Mouse (Mus musculus): ENCODE measurements around the gene Dusp16. TPM values are rescaled to one million over a fixed set of nuclear protein-coding genes. Genes with fewer than 3 reads are reported as not detected.

Gene Dusp16
- total RNA-seq, 2 experiments from 2014 or later: 23.9 to 25.5 TPM

DNA sequence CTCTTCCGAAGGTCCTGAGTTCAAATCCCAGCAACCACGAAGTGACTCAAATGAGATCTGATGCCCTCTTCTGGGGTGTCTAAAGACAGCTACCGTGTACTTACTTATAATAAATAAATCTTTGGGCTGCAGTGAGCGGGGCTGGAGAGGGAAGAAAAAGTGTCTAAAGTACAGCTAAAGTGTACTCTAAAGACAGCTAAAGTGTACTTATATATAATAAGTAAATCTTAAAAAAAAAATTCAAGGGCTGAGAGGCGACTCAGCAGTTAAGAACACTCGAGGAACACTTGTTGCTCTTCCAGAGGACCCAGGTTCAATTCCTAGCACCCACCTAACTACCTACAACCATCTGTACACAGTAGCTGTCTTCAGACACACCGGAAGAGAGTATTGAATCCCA, 46.5 kb downstream of the Dusp16 start:
- DNase-seq (ENCODE audit: low spot score in 2 of 2): no peak

DNA sequence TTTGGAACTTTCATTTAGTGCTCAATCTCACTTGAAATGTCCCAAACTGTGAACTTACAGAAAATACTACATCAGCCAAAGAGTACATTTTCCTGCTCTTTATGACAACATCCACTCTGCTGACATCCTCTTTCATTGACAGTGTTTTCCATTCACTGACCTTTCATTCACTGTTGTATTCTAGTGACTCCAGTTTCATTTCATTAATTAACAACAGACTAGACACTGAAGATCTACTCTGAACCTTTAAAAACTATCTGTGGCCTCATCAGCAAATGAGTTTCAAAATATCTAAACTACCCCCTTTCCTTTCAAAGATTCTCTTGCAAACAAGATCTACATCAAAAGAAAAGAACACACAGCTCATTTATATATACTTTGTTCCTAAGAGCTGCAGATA, 48.9 kb downstream of the Dusp16 start:
- DNase-seq (ENCODE audit: low spot score in 2 of 2): no peak

DNA sequence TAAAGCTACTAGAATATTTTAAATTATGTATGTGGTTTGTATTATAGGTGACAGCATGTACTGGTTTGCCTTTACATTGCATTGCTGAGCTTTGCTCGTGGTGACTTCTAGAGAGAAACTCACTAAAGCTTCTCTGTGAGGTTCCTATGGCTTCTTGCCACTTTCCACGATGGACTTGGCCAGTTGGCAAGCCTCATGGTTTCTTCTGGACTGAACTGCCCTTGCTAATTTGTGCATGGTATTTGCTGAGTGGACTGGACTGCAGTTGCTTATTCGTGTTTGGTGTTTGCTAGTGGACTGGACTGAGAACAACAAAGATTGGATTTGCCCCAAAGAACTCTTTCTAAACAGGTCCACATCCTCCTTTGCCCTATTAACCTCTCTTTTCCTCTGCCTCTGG, 55.6 kb downstream of the Dusp16 start:
- DNase-seq (ENCODE audit: low spot score in 2 of 2): no peak

DNA sequence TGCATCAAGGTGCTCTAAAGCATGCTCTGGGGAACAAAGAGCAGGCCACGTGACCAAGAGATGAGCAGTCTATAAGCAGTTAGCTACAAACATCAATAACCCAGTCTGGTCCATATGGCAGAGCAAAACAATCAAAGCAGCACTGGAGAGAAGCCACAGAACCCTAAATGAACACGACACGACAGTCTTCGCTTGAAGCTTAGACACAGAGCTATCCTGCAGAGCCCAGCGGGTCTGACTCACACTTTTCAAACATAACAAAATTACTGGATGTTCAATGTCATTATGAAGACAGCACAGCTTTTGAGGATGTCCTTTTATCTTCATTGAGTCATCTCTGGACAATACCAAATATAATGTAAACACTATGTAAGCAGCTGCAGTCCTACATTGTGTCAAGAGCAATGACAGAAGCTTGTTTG, 58.6 kb downstream of the Dusp16 start:
- no peak for DNase-seq (ENCODE audit: low spot score in 2 of 2)

DNA sequence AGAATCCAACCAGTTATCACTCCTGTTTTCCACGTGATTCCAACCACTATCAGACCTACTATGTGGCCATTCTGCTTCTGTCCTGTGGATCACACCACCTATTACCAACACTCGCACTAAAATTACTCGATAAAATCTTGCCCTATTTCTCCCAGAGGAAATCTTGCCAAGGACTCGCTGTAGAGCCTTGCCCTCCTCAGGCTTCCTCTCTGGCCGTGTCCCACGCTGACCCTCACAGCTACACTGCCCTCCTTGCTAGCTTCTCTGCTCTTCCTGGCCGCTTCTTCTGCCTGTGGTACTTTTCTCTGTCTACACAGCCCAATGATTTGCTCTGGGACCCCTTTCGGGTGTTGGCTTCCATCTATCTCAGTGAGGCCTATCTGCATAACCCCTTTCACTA, 59.6 kb downstream of the Dusp16 start:
- no peak for DNase-seq (ENCODE audit: low spot score in 2 of 2)

DNA sequence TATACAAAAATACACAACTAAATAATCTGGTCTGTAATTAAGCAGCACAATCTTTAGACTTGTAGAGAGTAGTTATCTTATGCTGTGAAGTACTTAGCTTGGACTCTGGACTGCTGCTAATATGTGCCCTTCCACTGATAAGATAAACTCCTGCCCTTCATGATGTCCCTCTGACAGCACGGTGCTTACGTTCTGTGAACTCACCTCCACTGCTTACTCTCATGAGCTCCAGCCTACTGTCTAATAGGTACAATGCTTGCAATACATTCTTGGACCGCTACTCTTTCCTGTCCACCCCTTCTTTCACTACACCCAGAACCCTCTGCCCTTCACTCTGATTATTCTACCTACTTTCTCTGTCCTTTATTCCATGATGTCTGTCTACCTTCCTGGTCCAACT, 61.4 kb downstream of the Dusp16 start:
- no peak for DNase-seq (ENCODE audit: low spot score in 2 of 2)

DNA sequence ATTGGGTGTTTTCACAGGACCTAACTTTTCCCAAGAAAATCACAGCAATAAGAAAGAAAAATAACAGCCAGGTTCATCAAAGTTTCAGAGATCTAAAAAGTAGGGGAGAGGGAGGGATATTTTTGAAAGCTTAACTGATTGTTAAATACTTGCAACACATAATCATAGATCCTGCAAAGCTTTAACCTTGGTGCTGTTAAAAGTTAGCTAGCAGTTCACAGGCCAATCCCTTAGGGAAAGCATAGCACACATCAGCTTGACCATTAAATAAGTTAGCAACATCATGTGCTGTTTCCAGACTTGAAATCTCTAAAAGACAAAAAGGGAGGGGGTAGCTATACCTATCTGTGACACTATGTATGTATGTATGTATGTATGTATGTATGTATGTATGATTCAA, 67.0 kb downstream of the Dusp16 start:
- no peak for DNase-seq (ENCODE audit: low spot score in 2 of 2)

DNA sequence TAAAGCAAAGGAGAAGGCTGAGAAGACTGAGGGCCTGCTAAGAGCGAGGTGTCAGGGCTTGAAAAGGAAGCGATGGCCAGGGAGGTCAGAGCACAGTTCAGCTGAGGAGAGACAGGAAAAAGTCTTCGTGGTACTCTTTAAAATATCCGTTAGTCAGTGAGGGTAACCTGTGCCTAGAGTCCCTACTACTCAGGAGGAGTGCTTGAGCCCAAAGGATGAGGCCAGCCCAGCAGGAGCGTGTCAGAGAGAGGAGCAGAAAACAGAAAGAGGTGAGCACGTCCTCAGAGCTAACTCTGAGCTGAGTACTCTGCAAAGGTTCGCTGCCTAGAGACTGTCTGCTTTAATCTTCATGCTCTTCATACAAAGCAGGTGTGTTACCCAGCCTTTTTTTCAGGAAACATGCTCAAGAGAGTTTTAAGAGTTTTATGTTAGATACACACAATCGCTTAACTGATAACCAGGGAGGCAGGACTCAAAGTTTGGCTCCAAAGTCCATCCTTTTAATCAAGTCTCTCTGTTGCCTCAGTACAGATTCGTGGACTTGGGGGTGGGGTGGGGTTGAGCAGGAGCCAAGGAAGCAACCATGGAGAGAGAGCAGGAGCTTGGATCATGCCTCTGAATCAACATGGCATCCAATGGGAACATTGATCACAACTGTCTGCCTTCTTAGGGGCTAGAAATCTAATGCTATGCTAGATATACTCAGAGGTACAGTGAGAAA, 68.4 kb downstream of the Dusp16 start:
- DNase-seq (ENCODE audit: low spot score in 2 of 2): no peak

DNA sequence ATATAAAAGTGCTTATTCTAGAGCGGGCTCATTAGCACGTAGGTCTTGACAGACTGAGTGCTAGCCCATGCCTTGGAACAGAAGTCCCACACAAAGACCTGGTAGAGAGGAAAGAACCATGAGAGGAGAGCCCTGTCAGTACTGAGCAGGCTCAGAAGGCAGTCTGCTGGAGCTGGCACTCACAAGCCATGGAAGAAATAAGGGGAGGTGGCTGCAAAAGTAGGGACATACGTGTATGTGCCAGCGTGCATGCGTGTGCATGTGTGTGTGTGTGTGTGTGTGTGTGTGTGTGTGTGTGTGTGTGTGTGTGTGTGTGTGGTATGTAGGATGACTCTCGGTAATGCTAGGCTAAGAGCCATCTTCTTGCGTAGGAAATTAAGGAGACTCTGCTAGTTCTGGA, 69.1 kb downstream of the Dusp16 start:
- DNase-seq (ENCODE audit: low spot score in 2 of 2): no peak

DNA sequence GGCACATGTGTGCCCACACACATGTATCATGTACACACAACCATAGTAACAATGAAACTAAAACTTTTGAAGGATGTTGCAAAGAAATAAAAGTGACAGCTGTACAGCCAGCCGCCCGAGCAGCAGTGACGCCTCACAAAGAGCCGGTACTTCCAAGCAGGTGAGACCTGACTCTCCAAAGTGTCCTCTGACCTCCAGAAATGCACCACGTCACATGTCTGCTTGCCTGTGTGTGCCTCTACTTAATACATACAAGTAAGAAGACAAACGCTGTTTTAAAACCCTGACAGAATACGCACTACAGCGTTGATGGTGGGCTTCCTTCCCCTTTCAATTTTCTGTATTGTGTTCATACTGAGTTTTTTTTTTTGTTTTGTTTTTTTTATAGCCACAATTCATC, 69.5 kb downstream of the Dusp16 start:
- no peak for DNase-seq (ENCODE audit: low spot score in 2 of 2)

DNA sequence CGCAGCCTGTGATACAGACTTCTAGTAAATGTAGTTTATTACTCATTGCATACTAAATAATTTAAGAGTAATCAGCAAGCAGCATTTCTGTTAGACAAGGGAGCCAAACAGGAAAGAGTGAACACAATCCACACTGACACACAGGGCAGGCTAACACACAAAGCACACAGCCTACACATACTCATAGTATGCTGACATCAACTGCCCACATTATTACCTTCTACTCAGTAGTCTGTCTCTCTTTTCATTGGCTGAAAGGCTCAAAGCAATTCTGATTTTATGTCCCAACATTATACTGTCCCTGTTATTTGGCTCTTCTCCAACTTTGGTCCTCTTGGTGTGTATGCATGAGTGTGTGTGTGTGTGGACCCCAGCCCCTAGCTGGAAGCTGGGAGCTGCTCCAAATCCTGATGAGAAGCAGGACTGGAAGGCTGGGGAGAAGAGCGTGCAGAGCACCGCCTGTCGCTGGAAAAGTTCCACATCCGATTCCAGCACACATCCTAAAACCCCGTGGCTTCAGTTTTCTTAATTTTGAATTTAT, 70.6 kb downstream of the Dusp16 start:
- DNase-seq (ENCODE audit: low spot score in 2 of 2): no peak

DNA sequence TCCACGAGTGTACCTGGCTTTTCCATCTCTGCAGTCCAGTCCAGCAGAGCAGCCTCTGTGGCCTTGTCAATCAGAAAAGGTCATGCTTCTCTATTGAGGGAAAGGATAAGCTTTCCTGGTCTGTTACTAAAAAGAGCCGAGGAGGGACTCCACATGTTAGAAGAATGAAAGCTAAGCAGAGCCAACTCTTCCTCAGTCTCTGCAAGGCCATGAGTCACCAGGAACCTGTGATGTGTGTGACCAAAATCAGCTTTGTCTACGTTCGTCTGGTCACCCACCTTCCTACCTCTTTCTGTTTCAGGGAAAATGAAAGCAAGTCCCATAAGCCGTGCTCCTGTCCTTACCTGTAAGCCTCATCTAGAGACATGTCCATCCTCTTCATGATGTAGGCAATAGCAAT, 72.3 kb downstream of the Dusp16 start:
- no peak for DNase-seq (ENCODE audit: low spot score in 2 of 2)

DNA sequence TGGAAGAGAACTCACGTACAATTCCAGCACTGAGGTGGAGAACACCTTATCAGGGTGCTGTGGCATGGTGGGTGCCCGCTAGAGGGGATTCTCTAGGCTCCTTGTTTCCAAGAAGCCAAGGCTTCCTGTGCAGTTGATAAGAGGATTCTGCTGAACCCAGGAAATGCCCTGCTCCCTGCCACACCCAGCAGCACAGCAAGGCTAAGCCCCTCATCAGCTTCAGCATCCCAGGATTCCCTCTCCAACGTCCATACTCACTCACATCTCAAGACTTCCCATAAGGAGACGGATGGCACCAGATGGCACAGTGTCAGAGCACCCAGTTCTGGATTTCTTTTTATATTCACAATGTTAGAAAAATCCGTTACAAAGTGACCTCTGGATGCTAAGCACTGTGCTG, 73.3 kb downstream of the Dusp16 start:
- no peak for DNase-seq (ENCODE audit: low spot score in 2 of 2)

DNA sequence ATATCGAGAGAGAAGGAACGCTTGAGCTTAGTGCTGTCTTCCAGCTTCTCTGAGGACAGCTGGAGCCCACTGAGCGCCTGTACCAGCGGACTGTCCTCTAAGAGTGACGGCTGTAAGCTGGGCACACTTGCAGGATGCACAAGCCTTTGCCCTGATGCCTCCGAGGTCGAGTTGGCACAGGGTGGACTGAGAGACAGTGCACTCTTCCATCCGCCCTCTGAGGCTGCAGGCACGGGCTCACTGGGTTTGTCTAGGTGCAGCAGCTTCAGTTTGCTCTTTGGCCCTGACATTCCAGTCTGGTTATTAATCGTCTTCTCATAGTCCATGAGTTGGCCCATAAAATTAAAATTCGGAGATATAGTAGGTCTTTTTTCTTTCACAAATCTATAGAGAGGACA, 73.8 kb downstream of the Dusp16 start:
- DNase-seq (ENCODE audit: low spot score in 2 of 2): no peak

DNA sequence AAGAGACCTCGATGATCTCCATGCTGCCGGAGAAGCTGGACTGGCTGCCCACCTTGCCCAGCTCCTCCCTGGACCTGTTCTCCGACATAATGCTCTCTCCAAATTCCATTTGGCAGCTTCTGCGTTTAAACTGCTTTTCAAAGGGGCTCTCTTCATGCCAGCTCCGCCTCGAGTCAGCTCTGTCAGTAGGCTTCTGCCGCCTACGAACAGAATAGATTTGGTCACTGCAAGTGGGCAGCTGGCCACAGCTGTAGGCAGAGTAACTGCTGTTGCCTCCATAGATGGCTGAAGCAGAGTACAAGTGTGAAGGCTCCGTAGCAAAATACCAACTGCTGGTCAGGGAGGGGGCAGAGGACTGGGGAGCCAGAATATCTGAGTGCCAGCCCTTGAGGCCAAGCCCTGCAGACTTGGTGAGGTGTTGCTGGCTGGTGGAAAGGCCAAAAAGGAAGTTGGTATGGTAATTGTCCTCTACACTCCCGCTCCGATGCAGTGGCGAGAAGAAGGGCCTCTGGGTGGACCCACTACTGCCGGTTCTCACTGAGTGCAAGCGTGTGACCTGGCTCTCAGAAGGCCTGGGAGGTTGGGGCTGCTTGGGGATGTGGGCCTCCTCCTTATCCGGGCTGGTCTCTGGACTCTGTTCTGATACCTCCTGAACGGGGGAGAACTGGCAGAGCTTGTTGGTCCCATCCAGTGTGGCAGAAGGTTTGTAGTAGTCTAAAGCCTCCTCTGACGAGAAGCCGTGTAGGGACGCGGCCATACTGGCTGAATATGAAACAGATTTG, 74.3 kb downstream of the Dusp16 start:
- DNase-seq (ENCODE audit: low spot score in 2 of 2): no peak

DNA sequence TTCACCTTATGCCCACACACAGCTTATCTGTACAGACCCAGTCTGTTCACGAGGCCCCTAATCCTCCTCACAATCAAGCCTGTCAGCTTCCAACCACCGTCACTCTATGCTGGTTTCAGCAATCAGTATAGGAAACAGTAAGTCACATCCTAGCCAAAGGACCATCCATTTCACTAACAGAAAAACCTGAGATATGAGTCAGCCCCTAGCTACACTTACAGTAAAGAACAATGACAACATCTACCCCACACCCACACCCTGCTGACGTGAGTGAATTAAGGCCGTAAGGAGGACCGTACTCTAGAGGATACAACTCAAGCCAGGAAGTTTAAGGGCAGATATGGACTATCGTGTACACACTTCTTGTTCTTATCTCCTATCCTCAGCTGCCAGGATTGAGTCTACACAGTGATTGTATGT, 76.2 kb downstream of the Dusp16 start:
- DNase-seq (ENCODE audit: low spot score in 2 of 2): no peak

DNA sequence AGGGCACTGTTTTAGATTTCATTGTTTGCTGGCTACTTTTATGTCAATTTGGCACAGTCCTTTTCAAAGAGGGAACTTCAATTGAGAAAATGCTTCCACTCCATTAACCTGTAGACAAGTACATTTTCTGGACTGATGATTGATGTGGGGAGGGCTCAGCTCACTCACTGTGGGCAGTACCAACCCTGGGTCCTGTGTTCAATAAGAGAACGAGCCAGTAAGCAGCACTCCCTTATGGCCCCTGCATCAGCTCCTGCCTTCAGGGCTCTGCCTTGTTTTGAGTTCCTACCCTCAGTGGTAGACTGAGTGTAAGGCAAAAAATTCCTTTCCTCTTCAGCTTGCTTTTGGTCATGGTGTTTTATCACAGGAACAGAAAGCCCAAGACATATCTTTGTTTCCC, 78.5 kb downstream of the Dusp16 start:
- no peak for DNase-seq (ENCODE audit: low spot score in 2 of 2)

DNA sequence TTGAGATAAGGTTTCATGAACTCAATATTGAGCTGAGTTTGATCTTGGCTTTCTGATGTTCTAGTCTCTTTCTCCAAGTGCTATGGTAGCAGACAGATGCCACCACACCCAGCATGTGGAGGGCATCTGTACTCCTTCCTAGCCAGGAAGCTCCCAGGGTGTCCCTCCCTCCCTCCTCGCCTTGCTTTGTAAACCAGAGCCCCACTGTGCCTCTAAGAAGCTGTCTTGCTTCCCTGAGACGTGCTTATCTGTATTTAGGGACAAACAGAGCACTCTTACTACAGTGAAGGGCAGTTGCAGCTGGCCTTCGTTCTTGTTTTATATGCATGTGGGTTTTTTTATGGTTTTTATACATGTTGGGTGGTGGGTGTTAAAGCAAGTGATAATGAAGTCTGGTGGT, 79.1 kb downstream of the Dusp16 start:
- DNase-seq (ENCODE audit: low spot score in 2 of 2): no peak

DNA sequence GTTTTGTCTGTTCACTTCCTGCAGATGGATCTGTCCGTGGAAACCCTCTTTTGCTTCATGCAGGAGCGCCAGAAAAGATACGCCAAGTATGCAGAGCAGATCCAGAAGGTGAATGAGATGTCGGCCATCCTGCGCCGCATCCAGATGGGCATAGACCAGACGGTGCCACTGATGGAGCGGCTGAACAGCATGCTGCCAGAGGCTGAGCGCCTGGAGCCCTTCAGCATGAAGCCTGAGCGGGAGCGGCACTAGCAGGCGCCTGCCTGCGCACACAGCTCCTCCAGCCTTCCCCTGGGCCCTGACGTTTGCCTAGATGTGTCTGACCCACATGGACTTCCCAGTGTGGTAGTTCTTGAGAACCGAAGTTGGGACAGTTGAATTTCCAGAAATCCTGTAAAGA, 82.4 kb downstream of the Dusp16 start:
- DNase-seq (ENCODE audit: low spot score in 2 of 2): no peak

DNA sequence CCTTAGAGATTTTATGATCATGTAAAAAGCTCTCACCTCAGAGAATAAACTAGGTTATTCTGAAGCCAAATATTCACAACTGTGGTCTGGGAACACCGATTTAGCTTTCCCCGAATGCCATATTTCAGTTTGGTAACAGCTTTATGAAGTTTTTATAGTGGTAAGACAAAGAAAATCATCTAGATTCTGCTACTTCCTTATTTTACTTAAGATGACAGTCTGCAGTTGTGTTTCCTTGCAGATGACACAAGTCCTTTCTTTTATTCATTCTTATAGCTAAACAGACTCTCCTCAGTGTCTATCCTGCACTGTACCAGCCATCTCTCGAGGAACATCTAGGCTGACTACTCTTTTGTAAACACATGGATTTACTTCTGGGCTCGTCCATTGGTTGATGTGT, 86.0 kb downstream of the Dusp16 start:
- DNase-seq (ENCODE audit: low spot score in 2 of 2): no peak

DNA sequence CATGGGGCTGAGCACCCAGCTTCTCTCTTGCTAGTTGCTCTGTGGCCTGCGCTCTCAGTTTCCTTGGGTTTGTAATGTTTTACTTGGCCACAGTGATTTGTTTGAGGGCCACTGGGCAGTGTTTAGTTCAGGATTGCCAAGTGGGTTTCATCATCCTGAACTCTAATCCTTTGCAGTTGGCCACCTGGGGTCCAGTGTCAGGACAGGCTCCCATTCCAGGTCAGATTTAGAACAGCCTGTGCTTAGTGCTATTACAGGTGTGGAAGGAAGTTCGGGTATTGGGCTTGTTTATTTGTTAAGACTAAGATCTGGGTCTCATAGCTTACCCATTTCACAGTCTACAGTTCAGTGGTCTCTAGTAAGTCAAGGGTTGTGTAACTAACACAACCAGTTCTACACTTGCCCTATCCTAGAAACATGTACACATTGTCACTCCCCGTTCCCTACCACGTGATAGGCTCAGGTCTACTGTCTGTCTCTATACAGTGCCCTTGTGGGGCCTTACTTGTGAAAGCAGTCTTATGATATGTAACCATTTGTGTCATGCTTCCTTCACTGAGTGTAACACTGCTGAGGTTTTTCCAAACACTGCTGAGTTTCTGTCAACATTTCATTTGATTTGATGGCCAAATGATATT, 89.3 kb downstream of the Dusp16 start:
- DNase-seq (ENCODE audit: low spot score in 2 of 2): no peak

DNA sequence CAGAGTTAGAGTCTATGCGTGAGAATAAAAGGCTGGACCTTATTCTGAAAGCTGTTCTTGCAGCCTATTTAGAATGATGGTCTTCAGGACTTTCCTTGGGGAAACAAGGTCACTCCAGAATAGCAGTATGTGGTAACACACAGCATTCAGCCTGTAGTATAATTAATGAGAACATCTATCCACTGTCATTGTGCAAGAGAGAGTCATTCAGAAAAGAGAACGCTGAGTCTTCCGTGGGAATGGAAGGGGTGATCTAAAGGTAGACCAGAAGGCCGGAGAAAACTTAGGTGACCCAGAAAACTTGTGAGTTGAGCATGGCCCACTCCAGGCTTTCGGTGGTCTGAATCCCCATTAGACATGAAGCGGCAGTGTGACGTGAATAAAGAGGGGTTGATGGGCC, 90.2 kb downstream of the Dusp16 start:
- DNase-seq (ENCODE audit: low spot score in 2 of 2): no peak
